Mouse (Mus musculus): Measurements from ENCODE around the gene Rnf222. TPM values are rescaled to one million over a fixed set of nuclear protein-coding genes. Genes with fewer than 3 reads are reported as not detected.

Rnf222 gene
- total and polyA plus RNA-seq, 3 experiments, result 0.23 to 0.28 TPM; not detected in 1

GRCm38 (mm10) chr11:68914566-68914965 is 26.2 kb downstream of the Rnf222 start:
- Histone ChIP-seq H3K27ac (ENCODE audit: control insufficient read depth, low read depth, low read length) (no peak overlapping the region), H3K4me1 (ENCODE audit: control insufficient read depth in 1 of 2, insufficient read depth in 2 of 2, low read length in 2 of 2) (no peaks in the 10 kb centered on the region), H3K9ac (ENCODE audit: control insufficient read depth, low read depth, low read length, poor library complexity, severe bottlenecking) (no peak overlapping the region), H3K36me3 (ENCODE audit: control insufficient read depth in 1 of 2, insufficient read depth in 2 of 2, low read length in 2 of 2) (no peaks in the 10 kb centered on the region; a peak in 1 of 4 replicates), H3K79me2 (ENCODE audit: control insufficient read depth, insufficient read depth, low read length, poor library complexity) (no peaks in the 10 kb centered on the region), H3K9me3 (replicated peaks; ENCODE audit: insufficient read depth, low read length) (no peaks in the 10 kb centered on the region), H3K4me3 (ENCODE audit: control insufficient read depth in 1 of 2, insufficient read depth in 1 of 2, low read depth in 2 of 2, low read length in 2 of 2) (no peak overlapping the region), H3K27me3 (ENCODE audit: control insufficient read depth in 1 of 2, insufficient read depth in 2 of 2, low read length in 2 of 2) (peaks cover 0 to 3% of the 10 kb centered on the region in 2 experiments; a peak in 1 of 4 replicates)
- TF ChIP-seq POLR2AphosphoS5 (IDR thresholded peaks at IDR 0.05; ENCODE audit: borderline replicate concordance, low read depth, low read length), result no peak
- TF ChIP-seq ZNF384 (IDR thresholded peaks at IDR 0.05; ENCODE audit: low read depth, low read length), result no peak
- TF ChIP-seq TAL1 (IDR thresholded peaks at IDR 0.05; ENCODE audit: low read length), result no peak
- no peak for TF ChIP-seq ELF1 (IDR thresholded peaks at IDR 0.05; ENCODE audit: low read depth, low read length)
- TF ChIP-seq GATA1 (IDR thresholded peaks at IDR 0.05; ENCODE audit: low read depth, low read length), result no peak
- no peak for TF ChIP-seq CTCF (IDR thresholded peaks at IDR 0.05 in 2 of 3, conservative IDR thresholded peaks at IDR 0.05 in 1 of 3; ENCODE audit: control insufficient read depth in 1 of 3, insufficient read depth in 1 of 3, low read depth in 2 of 3, low read length in 3 of 3, poor library complexity in 1 of 3, severe bottlenecking in 1 of 3)
- TF ChIP-seq MEF2A (IDR thresholded peaks at IDR 0.05; ENCODE audit: extremely low read depth, insufficient replicate concordance, low read depth, low read length, poor library complexity, severe bottlenecking), result no peak
- TF ChIP-seq ETS1 (IDR thresholded peaks at IDR 0.05; ENCODE audit: low read depth, low read length), result no peak
- TF ChIP-seq MYB (IDR thresholded peaks at IDR 0.05; ENCODE audit: low read depth, low read length), result no peak
- no peak for TF ChIP-seq UBTF (IDR thresholded peaks at IDR 0.05; ENCODE audit: borderline replicate concordance, insufficient read depth, low read depth, low read length)
- TF ChIP-seq ZC3H11A (IDR thresholded peaks at IDR 0.05; ENCODE audit: low read depth, low read length), result no peak
- TF ChIP-seq CHD1 (IDR thresholded peaks at IDR 0.05; ENCODE audit: low read depth, low read length), result no peak
- TF ChIP-seq MAZ (IDR thresholded peaks at IDR 0.05; ENCODE audit: low read depth, low read length), result no peak
- TF ChIP-seq MAX (IDR thresholded peaks at IDR 0.05; ENCODE audit: low read length), result no peak
- TF ChIP-seq JUND (IDR thresholded peaks at IDR 0.05; ENCODE audit: low read depth, low read length), result no peak
- TF ChIP-seq POLR2AphosphoS2 (IDR thresholded peaks at IDR 0.05; ENCODE audit: low read length), result no peak
- DNase-seq (ENCODE audit: low read depth, low spot score), result no peak

GRCm38 (mm10) chr11:68923191-68923590 is 34.8 kb downstream of the Rnf222 start:
- peaks cover 0 to 8% of the 10 kb centered on the region in 2 experiments; a peak in 2 of 4 replicates for H3K36me3 ChIP-seq (ENCODE audit: control insufficient read depth in 1 of 2, insufficient read depth in 2 of 2, low read length in 2 of 2)
- DNase-seq (ENCODE audit: low read depth, low spot score), result no peak
- H3K27me3 ChIP-seq (ENCODE audit: control insufficient read depth in 1 of 2, insufficient read depth in 2 of 2, low read length in 2 of 2), result 0 out of 4 replicates have a peak, but pooled peaks cover 0 to 3% of the 10 kb centered on the region in 2 experiments
- no peaks in the 10 kb centered on the region for H3K79me2 ChIP-seq (ENCODE audit: control insufficient read depth, insufficient read depth, low read length, poor library complexity)
- no peak overlapping the region for H3K9ac ChIP-seq (ENCODE audit: control insufficient read depth, low read depth, low read length, poor library complexity, severe bottlenecking)
- no peaks in the 10 kb centered on the region for H3K9me3 ChIP-seq (replicated peaks; ENCODE audit: insufficient read depth, low read length)
- no peak overlapping the region for H3K4me3 ChIP-seq (ENCODE audit: control insufficient read depth in 1 of 2, insufficient read depth in 1 of 2, low read depth in 2 of 2, low read length in 2 of 2)
- TF ChIP-seq GATA1 (IDR thresholded peaks at IDR 0.05; ENCODE audit: low read depth, low read length), result no peak
- no peak for TF ChIP-seq ETS1 (IDR thresholded peaks at IDR 0.05; ENCODE audit: low read depth, low read length)
- TF ChIP-seq MYB (IDR thresholded peaks at IDR 0.05; ENCODE audit: low read depth, low read length), result no peak
- H3K4me1 ChIP-seq (ENCODE audit: control insufficient read depth in 1 of 2, insufficient read depth in 2 of 2, low read length in 2 of 2), result peaks cover 9 to 12% of the 10 kb centered on the region in 2 experiments
- H3K27ac ChIP-seq (ENCODE audit: control insufficient read depth, low read depth, low read length), result no peak overlapping the region

Data from MEL (cell line).